Mouse (Mus musculus): ENCODE data around the gene Ugt1a6b. TPM values are rescaled to one million over a fixed set of nuclear protein-coding genes. Genes with fewer than 3 reads are reported as not detected.
A peak's percentile ranks its signal among the peaks of the same experiment; 100 is the strongest.

Gene Ugt1a6b
- polyA plus RNA-seq, 1 experiment from 2014 or later: 2.0 TPM

DNA sequence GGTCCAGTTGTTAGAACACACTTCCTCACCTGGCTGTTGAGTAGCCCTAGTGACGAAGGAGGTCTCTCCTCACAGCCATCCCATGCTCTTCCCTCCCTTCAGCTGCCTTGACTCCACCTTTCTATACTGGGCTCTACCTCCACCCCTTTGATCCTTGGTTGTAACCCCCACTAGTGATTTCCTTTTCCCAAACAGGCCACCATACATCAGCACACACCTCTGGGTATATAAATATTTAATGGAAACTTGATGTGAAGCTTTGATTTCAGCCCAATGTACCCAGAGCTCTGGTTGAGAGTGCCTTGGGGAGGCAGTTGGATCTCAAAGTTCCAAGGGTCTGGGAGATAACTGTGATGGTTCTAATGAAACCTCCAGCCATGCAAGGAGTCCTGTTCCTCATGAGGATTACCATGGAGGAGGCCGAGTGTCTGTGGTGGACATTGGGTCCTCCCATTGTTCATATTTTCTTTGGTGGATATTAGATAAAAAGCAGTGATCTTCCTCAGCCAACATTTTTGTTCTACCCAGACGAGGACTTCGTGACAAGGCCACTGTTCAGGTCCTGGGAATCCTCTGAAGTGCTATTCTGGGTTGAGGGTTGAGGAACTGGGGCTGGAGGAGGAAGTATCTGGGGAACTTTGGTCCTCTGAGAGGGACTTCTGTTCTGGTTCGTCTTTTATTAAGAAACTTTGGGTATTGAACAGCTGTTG, 123.8 kb downstream of the Ugt1a6b start, which contains the start of gene Mroh2a:
TSS of gene Mroh2a (plus strand) at position 317 of the 710 bp plus-strand sequence.
- Histone ChIP-seq H3K9me3 (ENCODE audit: control insufficient read depth, low read depth, low read length) (peaks cover 65% of the 10 kb centered on the region), H3K36me3 (ENCODE audit: control insufficient read depth, insufficient read depth, low read length) (no peaks in the 10 kb centered on the region)
- no peak for ATAC-seq (ENCODE audit: insufficient number of reproducible peaks, insufficient read depth, low FRiP score, low read depth)

DNA sequence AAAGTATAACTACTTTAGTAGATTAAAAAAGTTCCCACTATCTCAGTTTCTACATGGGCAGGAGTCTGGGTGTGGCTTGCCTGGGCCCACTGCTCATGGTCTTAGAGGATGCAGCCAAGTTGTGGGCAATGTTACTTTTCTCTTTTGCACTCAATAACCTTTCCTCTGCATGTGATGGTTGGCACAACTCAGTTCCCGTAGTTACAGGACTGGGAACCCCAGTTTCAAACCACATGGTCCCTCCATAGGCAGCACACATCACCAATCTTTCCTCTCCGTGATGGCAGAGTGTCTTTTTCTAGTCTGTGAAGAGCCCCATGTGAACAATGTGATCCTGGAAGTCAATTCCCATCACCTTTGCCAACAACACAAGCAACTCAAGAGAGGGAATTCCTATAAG, 124.4 kb downstream of the Ugt1a6b start:
- Histone ChIP-seq H3K27me3 (ENCODE audit: control insufficient read depth, insufficient read depth, low read length) (no peaks in the 10 kb centered on the region), H3K9me3 (ENCODE audit: control insufficient read depth, low read depth, low read length) (peaks cover 67% of the 10 kb centered on the region), H3K4me1 (ENCODE audit: control insufficient read depth, insufficient read depth, low read length) (no peaks in the 10 kb centered on the region), H3K4me3 (ENCODE audit: low read depth, low read length) (no peak overlapping the region), H3K36me3 (ENCODE audit: control insufficient read depth, insufficient read depth, low read length) (no peaks in the 10 kb centered on the region), H3K9ac (replicated peaks; ENCODE audit: low read depth, low read length) (no peak overlapping the region), H3K4me2 (replicated peaks; ENCODE audit: low read depth, low read length) (no peak overlapping the region), H3K27ac (ENCODE audit: low read length) (no peak overlapping the region)
- ATAC-seq (ENCODE audit: insufficient number of reproducible peaks, insufficient read depth, low FRiP score, low read depth): no peak
- 59% methylated on average over 2 of the region's 2 CpGs for WGBS

More for the DNA sequence above, 123.8 kb downstream of the Ugt1a6b start, which contains the start of gene Mroh2a:
- Histone ChIP-seq H3K9ac (replicated peaks; ENCODE audit: low read depth, low read length) (no peak within 1 kb of the TSS), H3K27me3 (ENCODE audit: control insufficient read depth, insufficient read depth, low read length) (no peaks in the 10 kb centered on the region), H3K27ac (ENCODE audit: low read length) (no peak within 1 kb of the TSS), H3K4me2 (replicated peaks; ENCODE audit: low read depth, low read length) (no peak within 1 kb of the TSS), H3K4me3 (ENCODE audit: low read depth, low read length) (no peak within 1 kb of the TSS), H3K4me1 (ENCODE audit: control insufficient read depth, insufficient read depth, low read length) (no peaks in the 10 kb centered on the region)
- 57% methylated on average over 5 of the region's 5 CpGs for WGBS

DNA sequence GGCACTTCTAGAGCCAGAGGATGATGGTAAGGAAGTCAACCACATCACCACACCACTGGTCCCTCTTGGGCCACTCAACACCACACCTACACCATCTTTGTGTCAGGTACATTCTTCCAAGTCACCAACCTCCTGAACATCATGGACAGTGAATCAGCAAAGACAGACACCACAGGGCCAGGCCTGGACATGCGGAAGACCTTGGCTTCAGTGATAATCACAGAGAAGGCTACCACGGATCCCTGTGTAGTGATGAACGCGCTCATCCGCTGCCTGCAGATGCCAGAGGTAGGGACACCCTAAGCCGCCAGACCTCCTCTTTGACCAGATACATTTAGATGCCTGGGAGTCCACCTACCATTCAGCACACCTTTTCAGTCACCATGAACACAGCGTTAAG, 125.1 kb downstream of the Ugt1a6b start:
- peaks cover 74% of the 10 kb centered on the region for H3K9me3 ChIP-seq (ENCODE audit: control insufficient read depth, low read depth, low read length)
- no peak overlapping the region for H3K4me2 ChIP-seq (replicated peaks; ENCODE audit: low read depth, low read length)
- no peaks in the 10 kb centered on the region for H3K36me3 ChIP-seq (ENCODE audit: control insufficient read depth, insufficient read depth, low read length)
- no peak overlapping the region for H3K9ac ChIP-seq (replicated peaks; ENCODE audit: low read depth, low read length)
- H3K4me3 ChIP-seq (ENCODE audit: low read depth, low read length): no peak overlapping the region
- H3K27me3 ChIP-seq (ENCODE audit: control insufficient read depth, insufficient read depth, low read length): no peaks in the 10 kb centered on the region
- ATAC-seq (ENCODE audit: insufficient number of reproducible peaks, insufficient read depth, low FRiP score, low read depth): 0 out of 2 replicates have a peak, but pooled peaks have one; percentile 3
- WGBS: 71% methylated on average over 7 of the region's 7 CpGs
- H3K4me1 ChIP-seq (ENCODE audit: control insufficient read depth, insufficient read depth, low read length): no peaks in the 10 kb centered on the region
- no peak overlapping the region for H3K27ac ChIP-seq (ENCODE audit: low read length)

DNA sequence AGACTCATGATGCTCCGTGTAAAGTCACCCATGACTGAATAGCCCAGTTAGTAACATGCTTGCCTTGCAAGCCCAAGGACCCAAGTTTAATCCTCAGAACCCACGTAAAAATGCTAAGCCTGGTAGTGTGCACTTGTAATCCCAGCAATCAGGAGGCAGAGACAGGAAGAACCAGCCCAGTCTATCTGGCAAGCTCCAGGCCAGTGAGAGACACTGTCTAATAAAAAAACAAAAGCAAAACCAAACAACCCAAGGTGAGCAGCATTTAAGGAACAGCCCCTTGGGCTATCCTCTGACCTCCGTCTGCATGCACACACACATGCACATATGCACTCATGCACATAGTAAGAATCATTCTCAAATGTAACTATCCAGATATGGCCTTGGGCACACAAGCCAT, 126.5 kb downstream of the Ugt1a6b start:
- ATAC-seq (ENCODE audit: insufficient number of reproducible peaks, insufficient read depth, low FRiP score, low read depth): no peak
- WGBS: 78% methylated on average over 3 of the region's 3 CpGs
- H3K9ac ChIP-seq (replicated peaks; ENCODE audit: low read depth, low read length): no peak overlapping the region
- peaks cover 87% of the 10 kb centered on the region for H3K9me3 ChIP-seq (ENCODE audit: control insufficient read depth, low read depth, low read length)
- H3K4me2 ChIP-seq (replicated peaks; ENCODE audit: low read depth, low read length): no peak overlapping the region
- H3K36me3 ChIP-seq (ENCODE audit: control insufficient read depth, insufficient read depth, low read length): no peaks in the 10 kb centered on the region
- H3K27me3 ChIP-seq (ENCODE audit: control insufficient read depth, insufficient read depth, low read length): no peaks in the 10 kb centered on the region
- no peak overlapping the region for H3K4me3 ChIP-seq (ENCODE audit: low read depth, low read length)
- no peak overlapping the region for H3K27ac ChIP-seq (ENCODE audit: low read length)
- H3K4me1 ChIP-seq (ENCODE audit: control insufficient read depth, insufficient read depth, low read length): no peaks in the 10 kb centered on the region

DNA sequence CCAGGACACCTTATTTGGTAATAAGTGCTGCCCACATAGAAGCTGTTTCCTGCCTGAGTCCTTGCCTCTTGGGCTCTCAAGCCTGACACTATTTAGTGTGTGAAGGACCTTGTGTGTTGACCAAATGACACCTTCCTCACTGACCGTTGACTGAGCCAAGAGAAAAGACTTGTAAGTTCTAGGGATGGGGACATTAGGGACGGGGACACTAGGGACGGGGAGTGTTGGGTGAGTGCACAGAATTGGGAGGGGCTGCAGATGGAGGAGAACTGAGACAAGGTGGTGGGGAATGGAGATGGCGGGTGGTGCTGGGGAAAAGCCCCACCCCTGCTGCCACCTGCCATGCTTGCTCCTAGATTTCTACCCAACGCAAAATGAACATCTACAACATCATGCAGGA, 126.9 kb downstream of the Ugt1a6b start:
- Histone ChIP-seq H3K27ac (ENCODE audit: low read length) (no peak overlapping the region), H3K27me3 (ENCODE audit: control insufficient read depth, insufficient read depth, low read length) (no peaks in the 10 kb centered on the region), H3K4me2 (replicated peaks; ENCODE audit: low read depth, low read length) (no peak overlapping the region), H3K4me1 (ENCODE audit: control insufficient read depth, insufficient read depth, low read length) (no peaks in the 10 kb centered on the region), H3K9ac (replicated peaks; ENCODE audit: low read depth, low read length) (no peak overlapping the region), H3K36me3 (ENCODE audit: control insufficient read depth, insufficient read depth, low read length) (no peaks in the 10 kb centered on the region), H3K4me3 (ENCODE audit: low read depth, low read length) (no peak overlapping the region), H3K9me3 (ENCODE audit: control insufficient read depth, low read depth, low read length) (peaks cover 92% of the 10 kb centered on the region)
- 84% methylated on average over 5 of the region's 5 CpGs for WGBS
- ATAC-seq (ENCODE audit: insufficient number of reproducible peaks, insufficient read depth, low FRiP score, low read depth): no peak

DNA sequence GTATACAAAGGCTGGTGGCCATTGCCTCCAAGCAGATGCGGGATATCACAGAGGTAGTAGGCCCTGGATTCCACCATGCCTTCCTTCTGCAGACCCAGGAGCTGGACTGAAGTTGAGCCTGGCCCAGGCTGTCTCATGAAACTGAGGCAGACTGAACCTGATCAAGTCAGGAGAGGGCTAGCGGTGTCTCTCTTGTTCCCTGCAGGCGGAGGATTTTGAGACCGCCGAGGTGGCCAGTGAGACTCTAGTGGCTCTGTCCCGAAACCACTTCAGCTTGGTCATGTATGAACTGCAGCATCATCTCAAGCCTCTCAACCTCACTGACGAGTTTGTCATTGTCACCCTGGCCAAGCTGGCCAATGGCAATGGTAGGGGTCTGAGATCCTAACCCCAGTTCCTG, 127.4 kb downstream of the Ugt1a6b start:
- Histone ChIP-seq H3K27ac (ENCODE audit: low read length) (no peak overlapping the region), H3K9me3 (ENCODE audit: control insufficient read depth, low read depth, low read length) (peaks cover 95% of the 10 kb centered on the region), H3K4me2 (replicated peaks; ENCODE audit: low read depth, low read length) (no peak overlapping the region), H3K4me1 (ENCODE audit: control insufficient read depth, insufficient read depth, low read length) (no peaks in the 10 kb centered on the region), H3K9ac (replicated peaks; ENCODE audit: low read depth, low read length) (no peak overlapping the region), H3K36me3 (ENCODE audit: control insufficient read depth, insufficient read depth, low read length) (no peaks in the 10 kb centered on the region), H3K27me3 (ENCODE audit: control insufficient read depth, insufficient read depth, low read length) (no peaks in the 10 kb centered on the region), H3K4me3 (ENCODE audit: low read depth, low read length) (no peak overlapping the region)
- WGBS: 72% methylated on average over 7 of the region's 7 CpGs
- no peak for ATAC-seq (ENCODE audit: insufficient number of reproducible peaks, insufficient read depth, low FRiP score, low read depth)

DNA sequence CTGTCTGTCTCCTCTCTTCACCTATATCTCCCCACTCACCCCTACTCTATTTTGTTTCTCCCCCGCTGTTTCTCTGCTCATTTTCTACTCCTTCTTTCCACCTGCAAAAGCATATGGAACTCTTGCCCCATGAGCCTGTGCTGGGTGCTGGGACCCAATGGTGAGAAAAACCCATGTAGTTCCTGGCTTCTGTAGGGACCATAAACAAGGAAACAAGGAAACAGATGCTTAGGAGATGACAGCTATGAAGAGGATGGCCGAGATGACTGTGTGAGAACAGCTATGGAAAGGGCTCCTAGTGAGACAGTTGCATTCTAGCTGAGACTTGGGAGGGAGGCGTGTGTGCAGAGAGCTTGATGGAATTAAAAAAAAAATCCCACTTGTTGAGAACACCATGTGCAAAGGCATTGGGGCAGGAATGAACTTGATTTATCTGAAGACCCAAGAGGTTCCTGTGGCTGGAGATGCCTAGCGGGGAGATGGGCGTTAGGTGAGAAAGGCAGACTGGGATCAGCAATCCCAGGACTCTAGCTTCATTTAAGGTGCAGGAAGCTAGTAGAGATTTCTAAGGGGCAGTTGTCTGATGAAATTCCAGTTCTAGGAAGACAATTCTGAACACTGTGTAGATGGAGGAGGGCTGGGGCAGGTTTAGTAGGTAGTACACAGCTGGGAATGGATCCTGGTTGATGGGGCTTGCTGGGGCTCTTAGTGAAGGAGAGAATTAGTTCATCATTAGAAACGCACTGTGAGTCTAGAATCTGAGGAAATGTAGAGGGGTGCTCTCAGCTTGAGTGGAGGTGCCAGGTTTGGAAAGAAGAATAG, 128.1 kb downstream of the Ugt1a6b start:
- Histone ChIP-seq H3K9ac (replicated peaks; ENCODE audit: low read depth, low read length) (no peak overlapping the region), H3K4me3 (ENCODE audit: low read depth, low read length) (no peak overlapping the region), H3K27me3 (ENCODE audit: control insufficient read depth, insufficient read depth, low read length) (no peaks in the 10 kb centered on the region), H3K36me3 (ENCODE audit: control insufficient read depth, insufficient read depth, low read length) (no peaks in the 10 kb centered on the region), H3K9me3 (ENCODE audit: control insufficient read depth, low read depth, low read length) (peaks cover 95% of the 10 kb centered on the region), H3K27ac (ENCODE audit: low read length) (no peak overlapping the region), H3K4me1 (ENCODE audit: control insufficient read depth, insufficient read depth, low read length) (no peaks in the 10 kb centered on the region), H3K4me2 (replicated peaks; ENCODE audit: low read depth, low read length) (no peak overlapping the region)
- no peak for ATAC-seq (ENCODE audit: insufficient number of reproducible peaks, insufficient read depth, low FRiP score, low read depth)
- 75% methylated on average over 6 of the region's 6 CpGs for WGBS

DNA sequence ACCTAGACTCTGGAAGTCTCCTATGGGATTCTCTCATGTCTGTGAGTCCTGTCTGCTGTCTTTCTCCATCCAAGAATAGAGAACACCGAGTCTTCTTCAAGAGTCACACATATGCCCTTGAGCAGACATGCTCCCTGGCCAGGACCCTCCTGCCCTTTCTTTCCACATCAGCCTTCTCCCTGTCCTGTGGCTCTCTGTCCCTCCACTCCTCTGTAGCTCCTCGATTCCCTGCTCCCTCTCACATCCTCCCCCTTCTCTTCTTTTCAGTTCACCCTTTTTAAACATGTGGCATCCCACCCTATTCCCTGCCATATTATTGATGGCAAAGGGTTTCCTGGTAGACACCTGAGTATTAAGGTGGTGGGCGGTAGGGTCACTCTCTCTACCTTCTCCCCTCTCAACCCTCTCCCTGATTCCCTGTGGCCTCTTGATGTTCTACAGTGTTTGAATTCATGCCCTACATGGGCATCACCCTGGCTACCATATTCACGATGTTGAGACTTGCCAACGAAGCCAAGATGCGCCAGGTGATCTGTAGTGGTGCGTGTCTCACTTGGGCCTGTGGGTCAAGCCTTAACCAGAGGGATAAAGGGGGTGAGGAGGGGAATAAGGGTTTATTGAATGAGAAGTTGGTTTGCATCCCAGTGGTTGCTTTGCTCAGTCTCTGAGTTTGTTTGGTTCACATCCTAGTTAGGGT, 128.9 kb downstream of the Ugt1a6b start:
- Histone ChIP-seq H3K4me3 (ENCODE audit: low read depth, low read length) (no peak overlapping the region), H3K4me2 (replicated peaks; ENCODE audit: low read depth, low read length) (no peak overlapping the region), H3K36me3 (ENCODE audit: control insufficient read depth, insufficient read depth, low read length) (no peaks in the 10 kb centered on the region), H3K9me3 (ENCODE audit: control insufficient read depth, low read depth, low read length) (peaks cover 90% of the 10 kb centered on the region), H3K9ac (replicated peaks; ENCODE audit: low read depth, low read length) (no peak overlapping the region), H3K4me1 (ENCODE audit: control insufficient read depth, insufficient read depth, low read length) (no peaks in the 10 kb centered on the region), H3K27ac (ENCODE audit: low read length) (no peak overlapping the region), H3K27me3 (ENCODE audit: control insufficient read depth, insufficient read depth, low read length) (no peaks in the 10 kb centered on the region)
- WGBS: 66% methylated on average over 7 of the region's 7 CpGs
- no peak for ATAC-seq (ENCODE audit: insufficient number of reproducible peaks, insufficient read depth, low FRiP score, low read depth)
